Mouse (Mus musculus): ENCODE measurements around the gene Glud1.
A peak's percentile ranks its signal among the peaks of the same experiment; 100 is the strongest.

GRCm38 (mm10) chr14:34375941-34376340, 65.4 kb downstream of the Glud1 start:
- TF ChIP-seq POLR2A (IDR thresholded peaks at IDR 0.05; ENCODE audit: low read depth, low read length) (no peak), CTCF (conservative IDR thresholded peaks at IDR 0.05 in 1 of 2, IDR thresholded peaks at IDR 0.05 in 1 of 2; ENCODE audit: low read depth in 2 of 2, low read length in 2 of 2) (peak in 1 of 2 experiments; percentile 53; a peak in 2 of 4 replicates), POLR2AphosphoS2 (IDR thresholded peaks at IDR 0.05; ENCODE audit: low read depth, low read length) (no peak), EP300 (IDR thresholded peaks at IDR 0.05; ENCODE audit: low read length) (no peak), NRF1 (IDR thresholded peaks at IDR 0.05; ENCODE audit: low read depth, low read length) (no peak), JUND (conservative IDR thresholded peaks at IDR 0.05; ENCODE audit: low read depth, low read length) (no peak), MAFK (IDR thresholded peaks at IDR 0.05; ENCODE audit: insufficient replicate concordance, low read length) (no peak), NELFE (IDR thresholded peaks at IDR 0.05; ENCODE audit: low read depth, low read length) (no peak), GABPA (IDR thresholded peaks at IDR 0.05; ENCODE audit: insufficient replicate concordance, low read depth, low read length) (no peak), ZC3H11A (IDR thresholded peaks at IDR 0.05; ENCODE audit: low read depth, low read length) (no peak)
